Mouse (Mus musculus) lung, adult 2 months (tissue): ENCODE measurements around the gene Vrk1.

Experiments
- CTCF ChIP-seq: fragments of 200-500 bp; IDR thresholded peaks from 2 replicates; pipeline ENCODE4 v1.5.1; 2011; ENCODE audit warnings: mild to moderate bottlenecking, low read length, control low read depth; ENCODE audit not compliant: insufficient read depth
- POLR2A ChIP-seq: fragments of 200-500 bp; IDR thresholded peaks from 2 replicates; pipeline ENCODE4 v1.6.1; 2011; ENCODE audit warnings: low read depth, mild to moderate bottlenecking, control low read depth, low read length, borderline replicate concordance; ENCODE audit errors: extremely low read depth

DNA sequence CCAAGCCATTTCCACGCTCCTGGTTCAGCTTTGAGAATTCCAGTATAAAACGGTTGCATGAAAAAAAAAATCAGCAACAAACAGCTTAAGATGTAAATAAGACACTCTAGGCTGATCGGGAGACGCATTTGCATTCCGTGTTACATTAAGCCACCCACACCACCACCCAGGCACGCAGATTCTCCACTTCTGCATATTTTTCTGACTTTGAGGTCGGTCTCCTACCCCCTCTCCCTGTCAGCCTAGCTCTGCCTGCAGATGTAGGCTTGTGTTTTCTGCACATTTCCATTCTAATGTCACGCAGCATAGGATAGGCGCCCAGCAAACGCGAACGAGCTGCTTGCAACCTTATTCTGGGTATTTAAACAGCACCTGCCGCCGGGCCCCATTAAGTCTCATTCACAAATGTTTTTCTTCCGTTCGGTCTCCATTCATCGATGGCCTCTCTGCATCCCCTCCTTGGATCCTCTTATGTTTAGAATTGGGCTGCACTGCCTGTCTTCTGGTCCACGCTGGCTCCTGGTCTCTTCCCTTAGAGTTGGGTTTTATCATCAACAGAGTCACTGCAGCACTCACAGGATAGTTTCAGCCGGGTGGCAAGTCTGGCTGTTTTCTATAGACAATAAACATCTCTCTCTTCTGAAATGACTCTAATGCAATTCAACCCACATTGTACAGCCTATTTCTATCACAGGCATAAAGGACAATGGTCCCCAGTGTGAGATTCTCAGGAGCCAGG is 49.3 kb upstream of the Vrk1 start:
- TF ChIP-seq POLR2A, result no peak
- no peak for TF ChIP-seq CTCF
